Mouse (Mus musculus) colon, adult 2 months (tissue): ENCODE results near the gene Knop1. TPM values are rescaled to one million over a fixed set of nuclear protein-coding genes. Genes with fewer than 3 reads are reported as not detected.

Source experiments
- polyA plus RNA-seq: library from polyadenylated mRNA; depleted of rRNA; stranded (reverse); fragments of >200 nt; gene quantifications from 2 replicates; pipeline ENCODE4 v1.2.3, GENCODE M21; 2012; rRNA removed

Knop1 gene
- 3.0 and 3.4 TPM in 2 replicates for polyA plus RNA-seq

GRCm38 (mm10) chr7:118855877-118856304, at the start of gene Knop1:
TSS of gene Knop1 (minus strand) at chr7:118856254.

DNA sequence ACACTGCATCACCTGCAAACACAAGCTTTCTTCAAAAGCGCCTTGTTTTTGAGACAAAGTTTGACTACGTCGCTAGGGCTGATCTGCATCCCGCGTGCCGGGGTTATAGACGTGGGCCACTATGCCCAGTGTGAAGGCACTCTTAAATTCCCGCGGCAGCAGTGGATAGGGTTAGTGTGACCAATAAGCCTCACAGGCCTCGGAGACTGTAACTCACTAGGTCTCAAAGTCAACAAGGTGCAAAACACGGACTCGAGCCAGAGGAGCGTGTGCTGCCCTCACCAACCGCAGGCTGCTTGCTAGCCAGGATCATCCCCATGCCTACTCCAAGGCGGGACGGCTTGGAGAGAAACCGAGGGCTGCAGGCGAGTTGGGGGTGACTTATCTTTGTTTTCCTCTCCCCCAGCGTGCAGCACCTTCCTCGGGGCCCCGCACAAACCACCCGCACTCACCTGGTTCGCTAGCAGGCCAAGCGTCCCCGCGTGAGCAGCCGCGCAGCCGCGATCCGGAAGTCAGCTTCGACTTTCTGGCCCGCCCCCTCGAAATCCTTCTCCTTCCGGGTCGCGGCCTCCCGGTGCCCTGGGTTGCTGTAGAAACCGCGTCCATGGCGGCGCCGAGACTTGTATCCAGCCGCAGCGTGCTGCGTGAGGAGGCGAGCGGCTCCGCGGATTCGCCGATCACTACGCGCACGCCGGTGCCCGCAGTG, 730 bp downstream of the Knop1 start, which contains the start of gene Iqck:
Gene Iqck (plus strand): TSS at position 582 of the 706 bp plus-strand sequence.

Other genes starting within 250 kb of the Knop1 start
- gene Gde1, start 150.5 kb downstream of the Knop1 start, polyA plus RNA-seq, result 291 and 410 TPM in 2 replicates
- gene Ccp110, start 143.7 kb downstream of the Knop1 start, polyA plus RNA-seq, result 0.91 and 1.0 TPM in 2 replicates
- 30.1 and 32.1 TPM in 2 replicates for gene Vps35l, start 116.0 kb downstream of the Knop1 start, polyA plus RNA-seq
- 0.31 and 0.71 TPM in 2 replicates for gene Iqck, start 502 bp downstream of the Knop1 start, polyA plus RNA-seq
- 10.5 and 10.8 TPM in 2 replicates for gene Gprc5b, start 139.0 kb upstream of the Knop1 start, polyA plus RNA-seq